Mouse (Mus musculus): ENCODE results near the gene Gm14862.

GRCm38 (mm10) chrX:9227105-9227504, 29.6 kb downstream of the Gm14862 start:
- TF ChIP-seq POLR2A (IDR thresholded peaks at IDR 0.05; ENCODE audit: control insufficient read depth, extremely low read depth, insufficient read depth, low read length, poor library complexity) = no peak
- no peak for TF ChIP-seq CTCF (IDR thresholded peaks at IDR 0.05; ENCODE audit: borderline replicate concordance, control insufficient read depth, extremely low read depth, insufficient read depth, low read length, poor library complexity)
